Mouse (Mus musculus) cerebellum, adult 2 months (tissue): ENCODE results near the gene C1qb. TPM values are rescaled to one million over a fixed set of nuclear protein-coding genes. Genes with fewer than 3 reads are reported as not detected.

ENCODE experiments used
- DNase-seq, 2 experiments: peaks; one replicate each; pipeline ENCODE4 v3.0.0; 2021
- H3K27ac ChIP-seq: fragments of 200-500 bp; 2 replicates; pipeline ENCODE4 v1.5.1; 2012; ENCODE audit warnings: low read length, control low read depth, inconsistent platforms; ENCODE audit not compliant: insufficient read depth
- H3K27me3 ChIP-seq: fragments of 200-500 bp; 2 replicates; pipeline ENCODE4 v1.6.1; 2012; ENCODE audit warnings: inconsistent platforms, mild to moderate bottlenecking, low read length, moderate library complexity; ENCODE audit not compliant: control insufficient read depth, insufficient read depth
- H3K4me1 ChIP-seq: fragments of 200-500 bp; 2 replicates; pipeline ENCODE4 v1.6.1; 2011; ENCODE audit warnings: low read length; ENCODE audit not compliant: control insufficient read depth, insufficient read depth
- H3K4me3 ChIP-seq: fragments of 200-500 bp; replicated peaks from 2 replicates; pipeline ENCODE3; 2011; ENCODE audit warnings: mild to moderate bottlenecking, low read depth, low read length, control low read depth; ENCODE audit not compliant: insufficient read depth
- CTCF ChIP-seq: fragments of 200-500 bp; IDR thresholded peaks from 2 replicates; pipeline ENCODE4 v1.5.1; 2011; ENCODE audit warnings: low read depth, mild to moderate bottlenecking, control low read depth, low read length, moderate library complexity, borderline replicate concordance; ENCODE audit not compliant: insufficient read depth
- POLR2A ChIP-seq: fragments of 200-500 bp; IDR thresholded peaks from 2 replicates; pipeline ENCODE4 v1.6.1; 2011; ENCODE audit warnings: low read length, control low read depth, borderline replicate concordance; ENCODE audit not compliant: insufficient read depth
- WGBS: fragments of 180-500 bp; shearing (Covaris S2); methylation state at CpG from one replicate; pipeline ENCODE4 v1.1.7; 2018; 5-methylcytosine and 5-hydroxymethylcytosine counted together
- polyA plus RNA-seq: library from polyadenylated mRNA; depleted of rRNA; stranded (reverse); fragments of >200 nt; gene quantifications from 2 replicates; pipeline ENCODE4 v1.2.3, GENCODE M21; 2012

C1qb gene
- polyA plus RNA-seq, 1 experiment = 46.8 TPM

GRCm38 (mm10) chr4:136855081-136855480 lies 30.9 kb downstream of the C1qb start:
- Histone ChIP-seq H3K4me3 (no peak overlapping the region), H3K4me1 (no peaks in the 10 kb centered on the region), H3K27ac (no peak overlapping the region), H3K27me3 (no peaks in the 10 kb centered on the region)
- 0 out of 2 replicates have a peak, but pooled peaks have one; percentile 23 for TF ChIP-seq CTCF
- no peak for TF ChIP-seq POLR2A
- 43% methylated on average over 6 of the region's 6 CpGs for whole genome bisulfite sequencing
- DNase-seq = no peak

DNA sequence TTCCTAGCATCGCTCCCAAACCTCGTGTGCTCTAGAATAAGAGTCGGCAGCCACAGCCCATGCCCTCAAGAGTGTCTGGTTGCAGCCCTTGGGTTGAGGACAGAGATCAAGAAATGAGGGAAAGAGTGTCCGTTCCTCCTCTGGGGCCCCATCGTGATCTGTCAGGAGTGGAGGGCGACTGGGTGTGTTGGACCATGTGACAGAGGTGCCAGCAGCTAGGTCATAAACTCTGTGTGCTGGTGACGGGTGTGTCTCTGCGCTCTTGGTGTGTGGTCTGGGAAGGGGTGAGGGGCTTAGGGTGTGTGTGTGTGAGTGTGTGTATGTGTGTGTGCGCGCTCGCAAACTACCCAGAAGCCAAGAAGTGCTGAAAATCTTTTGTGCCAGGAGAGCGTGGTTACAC lies 33.0 kb downstream of the C1qb start:
- peaks cover 5% of the 10 kb centered on the region for H3K4me1 ChIP-seq
- TF ChIP-seq POLR2A (no peak), CTCF (no peak)
- H3K4me3 ChIP-seq = no peak overlapping the region
- 91% methylated on average over 12 of the region's 12 CpGs for WGBS
- H3K27me3 ChIP-seq = no peaks in the 10 kb centered on the region
- H3K27ac ChIP-seq = no peak overlapping the region
- DNase-seq = no peak

DNA sequence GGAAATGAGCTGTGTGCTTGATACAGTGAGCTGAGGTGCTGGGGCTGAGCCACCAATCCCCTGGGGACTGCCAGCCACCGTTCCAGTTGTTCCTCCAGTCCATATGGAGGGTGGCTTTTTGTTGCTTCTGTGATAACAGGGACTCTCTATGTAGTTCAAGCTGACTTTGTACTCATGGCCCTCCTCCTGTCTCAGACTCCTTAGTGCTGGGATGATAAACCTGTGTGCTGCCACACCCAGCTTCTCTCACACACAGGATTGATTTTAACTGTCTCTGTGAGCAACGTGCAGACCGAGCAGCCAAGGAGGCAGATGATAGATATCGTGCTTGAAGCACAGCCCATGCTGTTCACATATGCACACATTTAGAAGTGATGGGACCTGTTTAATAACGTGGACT lies 33.9 kb downstream of the C1qb start:
- 60% methylated on average over 5 of the region's 5 CpGs for WGBS
- TF ChIP-seq CTCF = no peak
- TF ChIP-seq POLR2A = no peak
- peaks cover 5% of the 10 kb centered on the region for H3K4me1 ChIP-seq
- no peak overlapping the region for H3K27ac ChIP-seq
- no peak overlapping the region for H3K4me3 ChIP-seq
- no peaks in the 10 kb centered on the region for H3K27me3 ChIP-seq
- no peak for DNase-seq

DNA sequence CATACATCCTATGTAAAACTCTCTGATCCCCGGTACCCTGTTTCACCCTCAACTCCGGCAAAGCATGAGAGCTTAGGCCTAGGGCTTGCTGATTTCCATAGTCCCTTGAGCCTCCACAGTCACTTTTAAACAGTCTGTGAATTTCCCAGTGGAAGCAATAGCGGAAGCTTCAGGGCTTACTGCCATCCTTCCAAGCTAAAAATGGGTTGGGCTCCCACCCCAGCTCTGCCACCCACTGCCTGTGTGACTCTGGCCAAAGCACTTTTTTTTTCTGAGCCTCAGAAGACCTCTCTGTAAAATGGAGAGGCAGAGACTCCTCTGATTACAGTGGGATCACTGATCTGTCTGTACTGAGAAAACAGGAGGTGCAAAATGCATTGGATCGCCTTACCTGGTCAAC lies 37.4 kb downstream of the C1qb start:
- Histone ChIP-seq H3K27me3 (no peaks in the 10 kb centered on the region), H3K27ac (no peak overlapping the region), H3K4me1 (peaks cover 5% of the 10 kb centered on the region), H3K4me3 (no peak overlapping the region)
- TF ChIP-seq POLR2A (no peak), CTCF (no peak)
- no peak for DNase-seq
- WGBS = 60% methylated on average over 4 of the region's 4 CpGs

GRCm38 (mm10) chr4:136847166-136847565 lies 38.8 kb downstream of the C1qb start:
- peaks cover 5% of the 10 kb centered on the region for H3K4me1 ChIP-seq
- TF ChIP-seq POLR2A = no peak
- TF ChIP-seq CTCF = no peak
- no peak overlapping the region for H3K4me3 ChIP-seq
- DNase-seq = no peak
- 86% methylated on average over 6 of the region's 6 CpGs for WGBS
- no peaks in the 10 kb centered on the region for H3K27me3 ChIP-seq
- H3K27ac ChIP-seq = no peak overlapping the region

DNA sequence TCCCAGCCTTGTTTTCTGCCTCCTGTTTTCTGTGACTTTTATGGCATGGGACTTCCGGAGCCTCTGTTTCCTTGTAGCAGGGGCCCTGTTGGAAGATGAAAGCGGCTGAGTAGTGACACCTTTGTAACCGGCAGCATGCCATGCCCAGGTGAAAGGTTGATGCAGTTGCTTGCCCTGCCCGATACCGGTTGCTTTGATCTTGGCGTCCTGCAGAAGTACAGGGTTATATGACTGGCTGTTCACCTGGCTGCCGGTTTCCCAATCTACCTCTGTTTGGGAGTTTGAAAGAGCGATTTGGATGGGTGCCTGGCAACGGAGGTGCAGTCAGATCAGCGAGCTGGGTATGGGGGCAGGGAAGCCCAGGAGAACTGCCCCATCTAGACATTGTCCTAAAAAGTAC lies 43.2 kb downstream of the C1qb start:
- DNase-seq = no peak
- WGBS = 92% methylated on average over 10 of the region's 10 CpGs
- no peaks in the 10 kb centered on the region for H3K27me3 ChIP-seq
- TF ChIP-seq POLR2A (no peak), CTCF (no peak)
- no peak overlapping the region for H3K4me3 ChIP-seq
- no peak overlapping the region for H3K27ac ChIP-seq
- H3K4me1 ChIP-seq = peaks cover 3% of the 10 kb centered on the region; the same call in 1 of the 2 replicates

- WGBS = 94% methylated on average over 4 of the region's 4 CpGs
- H3K27me3 ChIP-seq = no peaks in the 10 kb centered on the region
- DNase-seq = no peak
- H3K4me3 ChIP-seq = no peak overlapping the region
- peaks cover 3% of the 10 kb centered on the region; the same call in 1 of the 2 replicates for H3K4me1 ChIP-seq
- no peak overlapping the region for H3K27ac ChIP-seq
- no peak for TF ChIP-seq POLR2A
- no peak for TF ChIP-seq CTCF
These were observed 44.0 kb downstream of the C1qb start for GRCm38 (mm10) chr4:136842033-136842432.

GRCm38 (mm10) chr4:136841056-136841455 lies 44.9 kb downstream of the C1qb start:
- 9% methylated on average over 5 of the region's 5 CpGs for WGBS
- Histone ChIP-seq H3K4me1 (peaks cover 6% of the 10 kb centered on the region; the same call in 1 of the 2 replicates), H3K27me3 (no peaks in the 10 kb centered on the region), H3K27ac (no peak overlapping the region), H3K4me3 (no peak overlapping the region)
- TF ChIP-seq POLR2A (no peak), CTCF (peak; percentile 94)
- peak; percentile 81 to 89 for DNase-seq
